ENCODE assay signal across 8 mouse cellular contexts in the genomic region with DNA sequence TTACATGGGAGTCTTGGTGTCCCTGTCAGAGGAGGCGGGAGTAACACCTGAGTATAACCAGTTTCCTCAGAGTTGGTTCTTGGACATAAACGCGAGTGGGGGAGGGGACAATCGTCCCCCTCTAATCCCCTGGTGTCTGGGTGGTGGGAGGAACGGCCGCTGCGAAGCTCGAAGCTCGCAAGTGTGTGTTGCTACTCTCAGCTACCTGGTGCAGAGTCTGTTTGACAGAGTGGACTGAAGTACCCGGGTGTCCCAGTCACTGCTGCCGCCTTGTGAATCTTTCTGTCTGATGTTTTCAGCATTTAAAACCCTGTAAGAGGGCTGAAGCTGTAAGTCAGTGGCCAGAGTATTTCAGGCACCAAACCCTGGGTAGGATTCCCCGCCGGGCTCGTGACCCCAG. TPM values are rescaled to one million over a fixed set of nuclear protein-coding genes. Genes with fewer than 3 reads are reported as not detected.
DNase-seq lines count a peak whose midpoint lies in the region; ATAC-seq and TF ChIP-seq lines count a peak whose summit lies in the region.

No protein-coding gene starts in this region.

- H3K9me3 ChIP-seq in kidney, embryonic 14.5 days (ENCODE audit: control insufficient read depth, low read length) = no peaks in the 10 kb centered on the region
- H3K9me3 ChIP-seq in forebrain, postnatal 0 days (ENCODE audit: low read length) = no peaks in the 10 kb centered on the region
- H3K9me3 ChIP-seq in midbrain, embryonic 11.5 days (ENCODE audit: control insufficient read depth, low read length) = no peaks in the 10 kb centered on the region

- no peaks in the 10 kb centered on the region for H3K36me3 ChIP-seq in kidney, embryonic 14.5 days (ENCODE audit: control insufficient read depth, insufficient read depth, low read length)
- H3K36me3 ChIP-seq in forebrain, postnatal 0 days (ENCODE audit: insufficient read depth) = no peaks in the 10 kb centered on the region
- no peaks in the 10 kb centered on the region for H3K36me3 ChIP-seq in midbrain, embryonic 11.5 days (ENCODE audit: control insufficient read depth, insufficient read depth, low read length)

- ATAC-seq in kidney, embryonic 14.5 days (ENCODE audit: low FRiP score, low TSS enrichment) = no peak
- ATAC-seq in forebrain, postnatal 0 days = no peak
- ATAC-seq in midbrain, embryonic 11.5 days (ENCODE audit: low FRiP score) = 0 out of 2 replicates have a peak, but pooled peaks have one; percentile 26
- no peak for ATAC-seq in monocyte, adult 5-6 weeks (replicated peaks; ENCODE audit: insufficient number of reproducible peaks, low FRiP score, low TSS enrichment, poor library complexity, severe bottlenecking)

- 4% methylated on average over 14 of the region's 14 CpGs for WGBS in kidney, embryonic 14.5 days
- 4% methylated on average over 14 of the region's 14 CpGs for WGBS in forebrain, postnatal 0 days
- WGBS in midbrain, embryonic 11.5 days = 4% methylated on average over 14 of the region's 14 CpGs

- no peaks in the 10 kb centered on the region for H3K27me3 ChIP-seq in kidney, embryonic 14.5 days (ENCODE audit: control insufficient read depth, insufficient read depth, low read length)
- H3K27me3 ChIP-seq in forebrain, postnatal 0 days (ENCODE audit: insufficient read depth, low read length) = no peaks in the 10 kb centered on the region
- peaks cover 29% of the 10 kb centered on the region for H3K27me3 ChIP-seq in midbrain, embryonic 11.5 days (ENCODE audit: control insufficient read depth, insufficient read depth, low read length)

- H3K27ac ChIP-seq in kidney, embryonic 14.5 days (ENCODE audit: low read depth, low read length) = no peak overlapping the region
- H3K27ac ChIP-seq in forebrain, postnatal 0 days (ENCODE audit: low read depth, low read length) = peak overlapping the region; percentile 41
- H3K27ac ChIP-seq in midbrain, embryonic 11.5 days (ENCODE audit: low read depth, low read length) = no peak overlapping the region

- no peak for TF ChIP-seq POLR2A in brain, embryonic 14.5 days (IDR thresholded peaks at IDR 0.05; ENCODE audit: borderline replicate concordance, extremely low read depth, insufficient read depth, insufficient read length, poor library complexity, severe bottlenecking)

- TF ChIP-seq CTCF in brain, embryonic 14.5 days (IDR thresholded peaks at IDR 0.05; ENCODE audit: borderline replicate concordance, extremely low read depth, insufficient read depth, insufficient read length) = no peak
- TF ChIP-seq CTCF in forebrain, postnatal 0 days (IDR thresholded peaks at IDR 0.05; ENCODE audit: low read depth) = no peak

- peak overlapping the region; percentile 62; the same call in 1 of the 2 replicates for H3K9ac ChIP-seq in kidney, embryonic 14.5 days (ENCODE audit: low read depth, low read length)
- peak overlapping the region; percentile 71 for H3K9ac ChIP-seq in forebrain, postnatal 0 days
- H3K9ac ChIP-seq in midbrain, embryonic 11.5 days (ENCODE audit: low read length) = no peak overlapping the region

- H3K4me2 ChIP-seq in kidney, embryonic 14.5 days (replicated peaks; ENCODE audit: low read depth, low read length) = peak overlapping the region; percentile 79
- peak overlapping the region; percentile 92 for H3K4me2 ChIP-seq in forebrain, postnatal 0 days (ENCODE audit: low read depth)
- H3K4me2 ChIP-seq in midbrain, embryonic 11.5 days = peak overlapping the region; percentile 96

- no peak for DNase-seq in kidney, adult 8-10 months
- peak; percentile 39 for DNase-seq in brain, embryonic 14.5 days (ENCODE audit: low read depth)
- peak; percentile 39 for DNase-seq in forebrain, postnatal 0 days
- peak; percentile 88 for DNase-seq in midbrain, embryonic 11.5 days (ENCODE audit: low spot score, missing footprints)
- no peak for DNase-seq in MN1 (ENCODE audit: low spot score)
- DNase-seq in gastrocnemius, postnatal 10 days = no peak

- H3K4me1 ChIP-seq in kidney, embryonic 14.5 days (ENCODE audit: control insufficient read depth, insufficient read depth, low read length) = peaks cover 14% of the 10 kb centered on the region; the same call in 1 of the 2 replicates
- no peaks in the 10 kb centered on the region for H3K4me1 ChIP-seq in forebrain, postnatal 0 days (ENCODE audit: insufficient read depth)
- peaks cover 9% of the 10 kb centered on the region for H3K4me1 ChIP-seq in midbrain, embryonic 11.5 days (ENCODE audit: control insufficient read depth, insufficient read depth, low read length)

- peak overlapping the region; percentile 62 for H3K4me3 ChIP-seq in kidney, embryonic 14.5 days (ENCODE audit: low read length)
- H3K4me3 ChIP-seq in forebrain, postnatal 0 days (ENCODE audit: low read depth, low read length) = peak overlapping the region; percentile 78
- peak overlapping the region; percentile 57 for H3K4me3 ChIP-seq in midbrain, embryonic 11.5 days (ENCODE audit: low read depth, low read length)

RNA-seq across cellular contexts. Expression of a gene that starts 1.0 kb away (rescaled TPM):
- polyA plus RNA-seq in kidney, embryonic 14.5 days (2014; fragmentation: Nextera tagmentation; extraction: Ambion mirVana) = 5.1 and 12.3 TPM in 2 replicates
- polyA plus RNA-seq in brain, embryonic 14.5 days (2012; rRNA removed) = 5.3 and 10.0 TPM in 2 replicates
- 49.5 and 50.8 TPM in 2 replicates for total RNA-seq in forebrain, postnatal 0 days (2014; rRNA removed)
- polyA plus RNA-seq in forebrain, postnatal 0 days (2015; fragmentation: Nextera tagmentation; extraction: Ambion mirVana) = 20.3 and 29.9 TPM in 2 replicates
- polyA plus RNA-seq in midbrain, embryonic 11.5 days (2014; fragmentation: Nextera tagmentation; extraction: Ambion mirVana) = 1.4 and 1.7 TPM in 2 replicates
- total RNA-seq in monocyte, adult 5-6 weeks (2017) = 0.10 TPM in 1 of 3 replicates, not detected in the others
- under 1 TPM; 0.35 to 0.75 TPM for total RNA-seq in gastrocnemius, postnatal 10 days (2021)

Comparison
In these comparisons a context has a peak if more than half of its experiments do, and no peak if none do; other contexts are left out.
1. DNase-seq: peak in brain, embryonic 14.5 days (single experiment), forebrain, postnatal 0 days (single experiment) and midbrain, embryonic 11.5 days (single experiment); none in kidney, adult 8-10 months (0 of 2), MN1 (single experiment) and gastrocnemius, postnatal 10 days (single experiment).
2. Peak in every context shown above with its lines, with median percentiles within 50 percentile points of each other: H3K4me2 ChIP-seq and H3K4me3 ChIP-seq.